Comparison of ENCODE assay signal across 26 mouse cellular contexts in the genomic region with DNA sequence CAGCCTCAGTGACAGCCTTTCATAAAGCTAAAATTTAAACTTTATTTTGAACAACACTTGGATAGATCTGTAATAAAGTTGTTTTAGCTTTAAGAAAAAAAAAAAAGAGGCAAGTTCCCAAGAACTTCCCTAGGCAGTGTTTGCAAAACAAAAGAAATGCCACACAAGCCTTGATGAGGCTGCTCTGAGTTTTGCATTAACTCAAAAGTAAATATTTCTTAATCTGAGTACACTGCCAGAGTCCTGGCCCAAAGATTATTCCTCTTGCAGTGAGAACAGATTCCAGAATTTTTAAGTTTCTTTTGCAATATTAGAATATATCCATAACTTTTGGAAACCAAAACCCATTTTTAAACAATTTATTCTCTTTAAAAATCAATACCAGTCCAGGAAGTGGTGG. TPM values are rescaled to one million over a fixed set of nuclear protein-coding genes. Genes with fewer than 3 reads are reported as not detected.
"Had no signal": no experiment of that assay in that cellular context is flagged by ENCODE, and none has a peak within 500 bp of the region (broad histone marks: within the 10 kb centered on the region; RNA-seq: fewer than 3 reads in every experiment).

No protein-coding gene starts in this region.

- H3K27me3 ChIP-seq: kidney, embryonic 15.5 days; limb, embryonic 13.5 days; liver, embryonic 15.5 days had no signal

- ATAC-seq: inflammation-experienced regulatory T-cells, adult 6 months; intestine, embryonic 16.5 days had no signal

- DNase-seq: kidney, adult 18-20 months; kidney, postnatal 14 days; layer of hippocampus, adult 9-11 months; lung, embryonic 14.5 days; lung, postnatal 4 days; midbrain, embryonic 14.5 days; thymus, adult 18-20 months; thymus, postnatal 36 days had no signal

- H3K36me3 ChIP-seq: kidney, embryonic 15.5 days; limb, embryonic 10.5 days; limb, embryonic 13.5 days; liver, embryonic 15.5 days had no signal

- H3K9me3 ChIP-seq: kidney, embryonic 15.5 days; limb, embryonic 10.5 days; limb, embryonic 13.5 days; liver, embryonic 15.5 days had no signal

- H3K4me3 ChIP-seq: kidney, embryonic 15.5 days; layer of hippocampus, adult 2 months; limb, embryonic 10.5 days; limb, embryonic 13.5 days; liver, embryonic 15.5 days had no signal

- H3K9ac ChIP-seq: kidney, embryonic 15.5 days; limb, embryonic 13.5 days; liver, embryonic 15.5 days; lung, embryonic 14.5 days had no signal

- H3K4me2 ChIP-seq: kidney, embryonic 15.5 days; limb, embryonic 13.5 days; liver, embryonic 11.5 days; liver, embryonic 15.5 days; lung, embryonic 14.5 days; midbrain, embryonic 11.5 days had no signal

- H3K27ac ChIP-seq: kidney, embryonic 15.5 days; layer of hippocampus, adult 2 months; limb, embryonic 10.5 days; limb, embryonic 13.5 days; liver, embryonic 15.5 days had no signal

RNA-seq across cellular contexts. Expression of a gene that starts 4.6 kb away (rescaled TPM):
- polyA plus RNA-seq: inflammation-experienced regulatory T-cells, adult 6 months; limb, embryonic 10.5 days; midbrain, embryonic 11.5 days; midbrain, embryonic 14.5 days; midbrain, postnatal 0 days; neural tube, embryonic 11.5 days; neural tube, embryonic 14.5 days had no signal

RNA-seq across cellular contexts. Expression of a gene that starts 10.3 kb away (rescaled TPM):
- polyA plus RNA-seq: spleen, adult 2 months had no signal

RNA-seq across cellular contexts. Expression of a gene that starts 16.0 kb away (rescaled TPM):
- polyA plus RNA-seq: inflammation-experienced regulatory T-cells, adult 6 months; intestine, embryonic 16.5 days; kidney, embryonic 15.5 days; large intestine, adult 2 months; limb, embryonic 10.5 days; limb, embryonic 13.5 days; liver, embryonic 11.5 days; liver, embryonic 15.5 days; lung, embryonic 14.5 days; midbrain, embryonic 11.5 days; midbrain, embryonic 14.5 days; midbrain, postnatal 0 days; neural tube, embryonic 11.5 days; neural tube, embryonic 14.5 days; small intestine, adult 2 months; spleen, adult 2 months; stomach, embryonic 16.5 days; testis, adult 2 months; urinary bladder, adult 2 months had no signal

RNA-seq across cellular contexts. Expression of a gene that starts 34.6 kb away (rescaled TPM):
- polyA plus RNA-seq: intestine, embryonic 16.5 days; kidney, embryonic 15.5 days; large intestine, adult 2 months; limb, embryonic 10.5 days; limb, embryonic 13.5 days; liver, embryonic 11.5 days; liver, embryonic 15.5 days; lung, embryonic 14.5 days; midbrain, embryonic 11.5 days; midbrain, embryonic 14.5 days; midbrain, postnatal 0 days; neural tube, embryonic 11.5 days; neural tube, embryonic 14.5 days; small intestine, adult 2 months; stomach, embryonic 16.5 days; urinary bladder, adult 2 months had no signal
